Mouse (Mus musculus) liver, adult (tissue): Measurements from ENCODE around the gene Tbc1d10b.

ENCODE experiments used
- GATA4 ChIP-seq: IDR thresholded peaks from 2 replicates; pipeline ENCODE4 v1.6.1; 2014; ENCODE audit warnings: mild to moderate bottlenecking, low read length; ENCODE audit not compliant: insufficient replicate concordance

The Tbc1d10b gene

GRCm38 (mm10) chr7:127214521-127214920 is 6.3 kb upstream of the Tbc1d10b start:
- no peak for TF ChIP-seq GATA4

- no peak for TF ChIP-seq GATA4
These were observed 5.7 kb upstream of the Tbc1d10b start for GRCm38 (mm10) chr7:127213930-127214329.

GRCm38 (mm10) chr7:127213485-127213884 is 5.2 kb upstream of the Tbc1d10b start:
- TF ChIP-seq GATA4: no peak

GRCm38 (mm10) chr7:127212432-127213250 is 4.4 kb upstream of the Tbc1d10b start:
- TF ChIP-seq GATA4: no peak

GRCm38 (mm10) chr7:127211014-127211745 is 2.9 kb upstream of the Tbc1d10b start:
- TF ChIP-seq GATA4: no peak

- TF ChIP-seq GATA4: no peak
These were observed 2.0 kb upstream of the Tbc1d10b start for GRCm38 (mm10) chr7:127210266-127210665.

GRCm38 (mm10) chr7:127209851-127210250 is 1.6 kb upstream of the Tbc1d10b start:
- no peak for TF ChIP-seq GATA4

- peak; percentile 88 for TF ChIP-seq GATA4
These were observed 528 bp upstream of the Tbc1d10b start, which contains the start of gene Mylpf for GRCm38 (mm10) chr7:127208553-127209438. Mylpf (plus strand) TSS chr7:127208890.

- TF ChIP-seq GATA4: no peak
These were observed 634 bp downstream of the Tbc1d10b start for GRCm38 (mm10) chr7:127207374-127208294.

GRCm38 (mm10) chr7:127206606-127207005 is 1.7 kb downstream of the Tbc1d10b start:
- TF ChIP-seq GATA4: no peak

- no peak for TF ChIP-seq GATA4
These were observed 11.8 kb downstream of the Tbc1d10b start for GRCm38 (mm10) chr7:127196484-127196883.

- TF ChIP-seq GATA4: no peak
These were observed 12.5 kb downstream of the Tbc1d10b start, which contains the start of gene Cd2bp2 for GRCm38 (mm10) chr7:127195544-127196295. Cd2bp2 (minus strand) TSS chr7:127196050.

GRCm38 (mm10) chr7:127194633-127195029 is 13.6 kb downstream of the Tbc1d10b start:
- no peak for TF ChIP-seq GATA4

- TF ChIP-seq GATA4: no peak
These were observed 14.1 kb downstream of the Tbc1d10b start for GRCm38 (mm10) chr7:127194011-127194632.
